In genomic region chr17:85463497-85464392, GRCm38 (mm10) we compare ENCODE assay signal across 9 mouse cellular contexts.
DNase-seq lines count a peak whose midpoint lies in the region; ATAC-seq and TF ChIP-seq lines count a peak whose summit lies in the region.
"Had no signal": no experiment of that assay in that cellular context is flagged by ENCODE, and none has a peak within 500 bp of the region (broad histone marks: within the 10 kb centered on the region; RNA-seq: fewer than 3 reads in every experiment).

No protein-coding gene starts in this region.

- DNase-seq in heart, adult 2 months, result no peak
- DNase-seq in ZHBTc4 (ENCODE audit: low read depth, low spot score), result peak; percentile 48
- DNase-seq in spleen, postnatal 36 days (ENCODE audit: low spot score in 2 of 2), result no peak
- no peak for DNase-seq in urinary bladder, postnatal 36 days (ENCODE audit: low spot score in 2 of 2)

- 14% methylated on average over 22 of the region's 22 CpGs for WGBS in heart, embryonic 12.5 days
- WGBS in heart, adult 2 months, result 19% methylated on average over 22 of the region's 22 CpGs
- 14% methylated on average over 22 of the region's 22 CpGs for WGBS in forebrain, embryonic 16.5 days
- WGBS in limb, embryonic 13.5 days, result 5% methylated on average over 22 of the region's 22 CpGs
- 10% methylated on average over 22 of the region's 22 CpGs for WGBS in hindbrain, embryonic 16.5 days

- no peak for TF ChIP-seq CTCF in heart, adult 2 months (IDR thresholded peaks at IDR 0.05)

- ATAC-seq in heart, embryonic 12.5 days (ENCODE audit: insufficient number of reproducible peaks, low FRiP score), result no peak
- ATAC-seq in forebrain, embryonic 16.5 days, result 0 out of 2 replicates have a peak, but pooled peaks have one; percentile 24
- ATAC-seq in limb, embryonic 13.5 days (ENCODE audit: low FRiP score, low read depth), result no peak
- no peak for ATAC-seq in hindbrain, embryonic 16.5 days

- H3K9ac ChIP-seq in heart, embryonic 12.5 days, result no peak overlapping the region
- H3K9ac ChIP-seq in heart, adult 2 months (ENCODE audit: low read depth, low read length), result no peak overlapping the region
- no peak overlapping the region for H3K9ac ChIP-seq in forebrain, embryonic 16.5 days (replicated peaks; ENCODE audit: low read depth, low read length)
- no peak overlapping the region for H3K9ac ChIP-seq in limb, embryonic 13.5 days
- no peak overlapping the region for H3K9ac ChIP-seq in hindbrain, embryonic 16.5 days (ENCODE audit: low read depth, low read length)

- H3K27me3 ChIP-seq in heart, embryonic 12.5 days (replicated peaks), result peaks cover 91% of the 10 kb centered on the region
- H3K27me3 ChIP-seq in heart, adult 2 months (ENCODE audit: control insufficient read depth, insufficient read depth, low read length), result peaks cover 8% of the 10 kb centered on the region; the same call in 1 of the 2 replicates
- peaks cover 47% of the 10 kb centered on the region for H3K27me3 ChIP-seq in forebrain, embryonic 16.5 days (replicated peaks; ENCODE audit: control insufficient read depth, insufficient read depth, low read length)
- peaks cover 98% of the 10 kb centered on the region for H3K27me3 ChIP-seq in limb, embryonic 13.5 days
- peaks cover 89% of the 10 kb centered on the region for H3K27me3 ChIP-seq in hindbrain, embryonic 16.5 days (replicated peaks; ENCODE audit: control insufficient read depth, insufficient read depth, low read length)

- no peak for TF ChIP-seq POLR2A in heart, adult 2 months (IDR thresholded peaks at IDR 0.05; ENCODE audit: insufficient read depth, low read depth, low read length)

- intact Hi-C loops in heart, adult 2 months (cut with DNase I), result no loop called here

- no peak for TF ChIP-seq EP300 in heart, adult 2 months (IDR thresholded peaks at IDR 0.05; ENCODE audit: insufficient read depth, low read depth, low read length)

- no peaks in the 10 kb centered on the region for H3K79me2 ChIP-seq in heart, adult 2 months (replicated peaks; ENCODE audit: control insufficient read depth, insufficient read depth, low read length)

- no peak overlapping the region for H3K27ac ChIP-seq in heart, embryonic 12.5 days (ENCODE audit: poor library complexity, severe bottlenecking)
- no peak overlapping the region for H3K27ac ChIP-seq in heart, adult 2 months
- H3K27ac ChIP-seq in forebrain, embryonic 16.5 days (ENCODE audit: low read length), result no peak overlapping the region
- H3K27ac ChIP-seq in limb, embryonic 13.5 days, result no peak overlapping the region
- no peak overlapping the region for H3K27ac ChIP-seq in hindbrain, embryonic 16.5 days (ENCODE audit: low read depth, low read length)

- H3K9me3 ChIP-seq in heart, embryonic 12.5 days (replicated peaks), result no peaks in the 10 kb centered on the region
- no peaks in the 10 kb centered on the region for H3K9me3 ChIP-seq in forebrain, embryonic 16.5 days (ENCODE audit: control insufficient read depth, low read length)
- H3K9me3 ChIP-seq in limb, embryonic 13.5 days, result no peaks in the 10 kb centered on the region
- H3K9me3 ChIP-seq in hindbrain, embryonic 16.5 days (ENCODE audit: control insufficient read depth, low read length), result no peaks in the 10 kb centered on the region

- H3K4me1 ChIP-seq in heart, embryonic 12.5 days (replicated peaks), result peaks cover 13% of the 10 kb centered on the region
- H3K4me1 ChIP-seq in heart, adult 2 months (ENCODE audit: control insufficient read depth, insufficient read depth, low read length), result no peaks in the 10 kb centered on the region
- peaks cover 15% of the 10 kb centered on the region for H3K4me1 ChIP-seq in forebrain, embryonic 16.5 days (replicated peaks; ENCODE audit: control insufficient read depth, insufficient read depth, low read length)
- H3K4me1 ChIP-seq in limb, embryonic 13.5 days, result peaks cover 23% of the 10 kb centered on the region
- H3K4me1 ChIP-seq in hindbrain, embryonic 16.5 days (ENCODE audit: control insufficient read depth, insufficient read depth, low read depth, low read length), result peaks cover 3% of the 10 kb centered on the region; the same call in 1 of the 2 replicates

- H3K4me3 ChIP-seq in heart, embryonic 12.5 days, result peak overlapping the region; percentile 35
- no peak overlapping the region for H3K4me3 ChIP-seq in heart, adult 2 months
- H3K4me3 ChIP-seq in forebrain, embryonic 16.5 days (replicated peaks; ENCODE audit: low read length), result no peak overlapping the region
- H3K4me3 ChIP-seq in limb, embryonic 13.5 days, result peak overlapping the region; percentile 7; the same call in 1 of the 2 replicates
- no peak overlapping the region for H3K4me3 ChIP-seq in hindbrain, embryonic 16.5 days (ENCODE audit: low read length)

- no peaks in the 10 kb centered on the region for H3K36me3 ChIP-seq in heart, embryonic 12.5 days
- no peaks in the 10 kb centered on the region for H3K36me3 ChIP-seq in heart, adult 2 months (ENCODE audit: control insufficient read depth, insufficient read depth, low read length)
- no peaks in the 10 kb centered on the region for H3K36me3 ChIP-seq in forebrain, embryonic 16.5 days (ENCODE audit: control insufficient read depth, insufficient read depth)
- no peaks in the 10 kb centered on the region for H3K36me3 ChIP-seq in limb, embryonic 13.5 days
- no peaks in the 10 kb centered on the region for H3K36me3 ChIP-seq in hindbrain, embryonic 16.5 days (ENCODE audit: control insufficient read depth, insufficient read depth, low read length)

- H3K4me2 ChIP-seq in heart, embryonic 12.5 days, result peak overlapping the region; percentile 62
- peak overlapping the region; percentile 20 for H3K4me2 ChIP-seq in forebrain, embryonic 16.5 days (ENCODE audit: low read length)
- peak overlapping the region; percentile 57 for H3K4me2 ChIP-seq in limb, embryonic 13.5 days (replicated peaks)
- no peak overlapping the region for H3K4me2 ChIP-seq in hindbrain, embryonic 16.5 days (ENCODE audit: low read length)
- H3K4me2 ChIP-seq: liver, embryonic 11.5 days had no signal

Comparison
In these comparisons a context has a peak if more than half of its experiments do, and no peak if none do; other contexts are left out.
1. H3K4me3 ChIP-seq: peak in heart, embryonic 12.5 days (single experiment) and limb, embryonic 13.5 days (single experiment); none in heart, adult 2 months (single experiment), forebrain, embryonic 16.5 days (single experiment) and hindbrain, embryonic 16.5 days (single experiment).